Mouse (Mus musculus): ENCODE results near the gene Pnpla8. TPM values are rescaled to one million over a fixed set of nuclear protein-coding genes. Genes with fewer than 3 reads are reported as not detected.

The Pnpla8 gene
- polyA plus RNA-seq, 1 experiment from 2014 or later = 65.1 TPM

DNA sequence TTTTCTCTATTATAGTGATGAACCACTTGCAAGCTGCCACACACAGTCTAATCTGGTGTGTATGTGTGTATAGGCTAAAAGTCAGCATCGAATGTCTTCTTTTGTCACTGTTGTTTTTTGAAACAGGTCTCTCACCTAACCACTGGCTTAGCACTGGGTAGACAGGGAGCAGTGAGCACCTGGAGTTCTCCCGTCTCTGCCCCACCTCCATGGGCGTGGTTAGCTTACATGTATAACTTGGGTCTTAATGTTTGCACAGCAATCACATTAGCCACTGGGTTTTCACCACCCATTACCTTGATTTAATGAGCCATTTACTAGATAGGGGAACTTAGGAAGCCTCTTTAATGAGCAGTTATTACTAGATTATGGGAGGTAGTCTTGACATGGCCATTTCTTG is 60.4 kb downstream of the Pnpla8 start:
- no peak overlapping the region for H3K9ac ChIP-seq
- no peak overlapping the region for H3K27ac ChIP-seq
- H3K4me3 ChIP-seq (replicated peaks) = no peak overlapping the region
- no peaks in the 10 kb centered on the region for H3K27me3 ChIP-seq
- H3K36me3 ChIP-seq = peaks cover 17% of the 10 kb centered on the region
- H3K4me1 ChIP-seq = no peaks in the 10 kb centered on the region
- ATAC-seq (replicated peaks; ENCODE audit: low FRiP score) = no peak
- no peaks in the 10 kb centered on the region for H3K9me3 ChIP-seq (replicated peaks)
- WGBS = 80% methylated on average over 3 of the region's 3 CpGs
- H3K4me2 ChIP-seq = no peak overlapping the region

DNA sequence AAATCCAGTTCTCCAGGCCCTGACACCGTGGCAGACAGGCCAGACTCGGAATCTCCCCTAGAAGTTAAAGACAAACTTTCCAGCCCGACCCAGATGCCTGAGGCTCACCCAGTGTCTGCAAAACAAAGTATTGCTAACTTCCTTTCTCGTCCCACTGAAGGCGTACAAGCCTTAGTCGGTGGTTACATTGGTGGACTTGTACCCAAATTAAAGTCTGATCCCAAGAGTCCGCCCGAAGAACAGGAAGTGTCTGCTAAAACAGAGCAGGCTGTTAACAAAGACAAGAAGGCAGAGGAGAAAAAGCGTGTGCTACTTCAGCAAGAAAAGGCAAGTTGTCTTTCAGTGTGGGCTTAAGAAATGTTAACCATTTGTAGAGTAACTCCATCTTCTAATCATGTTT is 62.2 kb downstream of the Pnpla8 start:
- Histone ChIP-seq H3K4me3 (replicated peaks) (no peak overlapping the region), H3K4me2 (no peak overlapping the region), H3K36me3 (peaks cover 17% of the 10 kb centered on the region), H3K4me1 (no peaks in the 10 kb centered on the region), H3K9me3 (replicated peaks) (no peaks in the 10 kb centered on the region), H3K27me3 (no peaks in the 10 kb centered on the region), H3K9ac (no peak overlapping the region), H3K27ac (no peak overlapping the region)
- no peak for ATAC-seq (replicated peaks; ENCODE audit: low FRiP score)
- 69% methylated on average over 9 of the region's 9 CpGs for WGBS

DNA sequence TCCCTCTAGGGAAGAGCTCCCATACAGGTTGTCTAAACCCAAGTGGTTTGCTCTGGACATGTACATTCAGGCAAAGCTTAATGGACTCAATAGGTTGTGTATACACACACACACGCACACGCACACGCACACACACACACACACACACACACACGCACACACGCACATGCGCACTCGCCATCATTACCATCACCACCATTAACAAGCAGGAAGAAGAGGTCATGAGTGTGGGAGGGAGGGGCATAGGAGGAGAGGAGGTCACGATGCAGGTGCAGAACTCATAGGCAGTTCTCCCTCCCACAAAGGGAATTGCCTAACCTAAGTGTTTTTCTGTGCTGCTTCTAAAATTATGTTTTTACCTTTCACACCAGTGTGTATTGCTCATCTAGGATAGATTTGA is 65.8 kb downstream of the Pnpla8 start:
- Histone ChIP-seq H3K27ac (no peak overlapping the region), H3K36me3 (peaks cover 36% of the 10 kb centered on the region), H3K4me1 (no peaks in the 10 kb centered on the region), H3K9me3 (replicated peaks) (no peaks in the 10 kb centered on the region), H3K27me3 (no peaks in the 10 kb centered on the region), H3K4me3 (replicated peaks) (no peak overlapping the region), H3K9ac (no peak overlapping the region), H3K4me2 (no peak overlapping the region)
- 87% methylated on average over 8 of the region's 8 CpGs for WGBS
- ATAC-seq (replicated peaks; ENCODE audit: low FRiP score) = no peak

DNA sequence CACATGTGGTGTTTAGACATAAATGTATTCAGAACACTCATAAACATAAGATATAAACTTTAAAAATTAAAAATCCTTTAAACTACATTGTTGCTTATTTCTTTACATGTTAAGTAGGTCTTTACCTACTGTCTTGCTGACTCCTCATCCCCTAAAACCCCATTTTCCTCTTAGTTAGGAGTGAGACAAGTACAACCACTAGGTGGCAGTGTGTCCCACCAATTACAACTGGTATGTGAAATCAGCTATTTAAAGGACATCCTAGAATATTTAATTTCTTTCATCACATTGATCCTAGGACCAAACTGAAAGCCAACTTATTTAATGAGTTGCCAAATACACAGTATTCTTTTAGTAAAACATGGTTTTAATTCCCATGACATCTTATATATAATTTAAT is 71.1 kb downstream of the Pnpla8 start:
- no peak overlapping the region for H3K4me3 ChIP-seq (replicated peaks)
- no peak overlapping the region for H3K4me2 ChIP-seq
- no peaks in the 10 kb centered on the region for H3K27me3 ChIP-seq
- H3K9me3 ChIP-seq (replicated peaks) = no peaks in the 10 kb centered on the region
- H3K27ac ChIP-seq = no peak overlapping the region
- H3K9ac ChIP-seq = no peak overlapping the region
- H3K36me3 ChIP-seq = peaks cover 28% of the 10 kb centered on the region
- no peak for ATAC-seq (replicated peaks; ENCODE audit: low FRiP score)
- H3K4me1 ChIP-seq = no peaks in the 10 kb centered on the region

DNA sequence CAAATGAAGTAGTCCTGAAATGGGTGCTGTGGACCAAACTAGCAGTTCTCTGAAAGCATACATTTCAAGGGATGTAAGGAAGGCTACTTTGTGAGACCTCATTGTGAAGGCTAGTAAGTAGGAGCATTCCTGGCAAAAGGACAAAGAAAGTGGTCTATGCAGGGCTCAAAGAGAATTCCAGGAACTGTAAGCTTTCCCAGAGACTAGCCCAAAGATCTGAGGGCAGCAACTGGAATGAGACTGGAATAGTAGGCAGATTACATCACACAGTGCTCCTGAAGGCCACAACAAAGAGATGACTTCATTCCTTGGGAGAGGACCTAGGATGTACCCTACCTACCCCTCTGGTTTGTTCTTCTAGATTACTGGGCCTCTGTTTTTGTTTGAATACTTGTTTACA is 79.6 kb downstream of the Pnpla8 start:
- Histone ChIP-seq H3K4me1 (no peaks in the 10 kb centered on the region), H3K36me3 (peaks cover 20% of the 10 kb centered on the region), H3K4me3 (replicated peaks) (no peak overlapping the region), H3K4me2 (no peak overlapping the region), H3K27me3 (no peaks in the 10 kb centered on the region), H3K27ac (no peak overlapping the region), H3K9ac (no peak overlapping the region), H3K9me3 (replicated peaks) (no peaks in the 10 kb centered on the region)
- ATAC-seq (replicated peaks; ENCODE audit: low FRiP score) = no peak

DNA sequence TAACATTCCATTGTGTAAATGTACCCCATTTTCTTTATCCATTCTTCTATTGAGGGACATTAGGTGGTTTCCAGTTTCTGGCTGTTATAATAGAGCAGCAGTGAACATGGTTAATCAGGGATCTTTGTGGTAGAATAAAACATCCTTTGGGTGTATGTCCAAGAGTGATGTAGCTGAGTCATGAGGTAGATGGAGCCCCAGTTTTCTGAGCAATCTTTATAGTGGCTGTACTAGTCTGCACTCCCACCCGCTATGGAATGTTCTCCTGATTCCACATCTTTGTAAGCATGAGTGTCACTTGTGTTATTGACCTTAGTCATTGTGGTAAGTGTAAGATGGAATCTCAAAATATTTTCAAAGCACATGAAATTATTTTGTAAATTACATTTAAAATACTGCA is 82.8 kb downstream of the Pnpla8 start:
- H3K9ac ChIP-seq = no peak overlapping the region
- no peaks in the 10 kb centered on the region for H3K27me3 ChIP-seq
- WGBS = 89% methylated on average over 1 of the region's 1 CpGs
- peaks cover 26% of the 10 kb centered on the region for H3K36me3 ChIP-seq
- H3K9me3 ChIP-seq (replicated peaks) = no peaks in the 10 kb centered on the region
- ATAC-seq (replicated peaks; ENCODE audit: low FRiP score) = no peak
- no peak overlapping the region for H3K27ac ChIP-seq
- no peaks in the 10 kb centered on the region for H3K4me1 ChIP-seq
- no peak overlapping the region for H3K4me3 ChIP-seq (replicated peaks)
- no peak overlapping the region for H3K4me2 ChIP-seq

DNA sequence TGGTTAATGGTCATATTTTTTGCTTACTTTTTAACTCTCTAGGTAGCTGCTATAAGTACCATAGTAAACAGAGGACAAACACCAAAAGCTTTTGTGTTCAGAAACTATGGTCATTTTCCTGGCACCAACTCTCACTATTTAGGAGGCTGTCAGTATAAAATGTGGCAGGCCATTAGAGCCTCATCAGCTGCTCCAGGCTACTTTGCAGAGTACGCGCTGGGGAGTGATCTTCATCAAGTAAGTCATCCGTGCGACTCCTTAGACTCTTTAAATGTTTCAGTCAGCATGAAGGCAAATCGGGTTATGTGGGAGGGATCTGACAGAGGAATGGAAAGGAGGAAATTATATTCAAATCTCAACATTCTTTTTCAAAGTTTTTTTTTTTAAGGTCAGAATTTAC is 83.7 kb downstream of the Pnpla8 start:
- Histone ChIP-seq H3K27me3 (no peaks in the 10 kb centered on the region), H3K36me3 (peaks cover 24% of the 10 kb centered on the region), H3K9ac (no peak overlapping the region), H3K4me3 (replicated peaks) (no peak overlapping the region), H3K4me2 (no peak overlapping the region), H3K4me1 (no peaks in the 10 kb centered on the region), H3K9me3 (replicated peaks) (no peaks in the 10 kb centered on the region), H3K27ac (no peak overlapping the region)
- WGBS = 21% methylated on average over 5 of the region's 5 CpGs
- ATAC-seq (replicated peaks; ENCODE audit: low FRiP score) = 0 out of 2 replicates have a peak, but pooled peaks have one; percentile 69

DNA sequence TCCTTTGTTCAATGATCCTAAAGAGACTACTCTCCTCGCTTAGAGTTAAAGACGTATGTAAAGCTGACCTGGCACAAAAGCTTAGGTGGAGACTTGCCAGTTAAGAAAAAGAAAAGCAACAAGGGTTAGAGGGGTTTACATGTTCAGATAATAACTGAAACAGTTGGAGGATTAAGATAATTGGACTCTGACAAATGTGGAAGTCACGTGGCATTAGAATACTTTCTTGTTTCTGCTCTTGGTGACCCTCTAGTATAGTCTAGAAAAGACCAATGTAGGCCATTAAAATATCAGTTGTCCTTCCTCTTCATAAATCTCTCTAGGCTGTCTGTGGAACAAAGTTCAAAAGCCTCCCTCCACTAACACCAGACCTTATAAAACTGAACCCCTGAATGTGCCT is 87.1 kb downstream of the Pnpla8 start:
- Histone ChIP-seq H3K4me3 (replicated peaks) (no peak overlapping the region), H3K9ac (no peak overlapping the region), H3K4me1 (no peaks in the 10 kb centered on the region), H3K4me2 (no peak overlapping the region), H3K36me3 (peaks cover 28% of the 10 kb centered on the region), H3K27ac (no peak overlapping the region), H3K9me3 (replicated peaks) (no peaks in the 10 kb centered on the region), H3K27me3 (no peaks in the 10 kb centered on the region)
- ATAC-seq (replicated peaks; ENCODE audit: low FRiP score) = no peak
- WGBS = 84% methylated on average over 3 of the region's 3 CpGs

DNA sequence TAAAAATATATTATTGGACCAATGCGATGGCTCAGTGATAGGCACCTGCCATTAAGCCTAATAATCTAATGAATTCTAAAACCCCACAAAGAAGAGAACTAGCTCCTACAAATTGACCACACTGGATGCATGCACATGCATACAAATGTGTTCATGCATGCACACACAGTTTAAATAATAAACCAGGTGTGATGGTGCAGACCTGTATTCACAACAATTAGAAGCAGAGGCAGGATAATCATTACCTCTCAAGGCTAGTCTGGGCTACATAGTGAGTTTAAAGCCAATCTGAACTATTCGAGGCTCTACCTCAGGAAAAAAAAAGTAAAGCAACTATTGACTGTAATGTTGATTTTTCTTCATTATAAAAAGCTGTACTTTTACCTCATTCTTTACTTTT is 94.0 kb downstream of the Pnpla8 start:
- Histone ChIP-seq H3K9ac (no peak overlapping the region), H3K4me3 (replicated peaks) (no peak overlapping the region), H3K27me3 (no peaks in the 10 kb centered on the region), H3K4me1 (no peaks in the 10 kb centered on the region), H3K27ac (no peak overlapping the region), H3K9me3 (replicated peaks) (no peaks in the 10 kb centered on the region), H3K36me3 (peaks cover 21% of the 10 kb centered on the region), H3K4me2 (no peak overlapping the region)
- 85% methylated on average over 2 of the region's 2 CpGs for WGBS
- peak; percentile 70 for ATAC-seq (replicated peaks; ENCODE audit: low FRiP score)

DNA sequence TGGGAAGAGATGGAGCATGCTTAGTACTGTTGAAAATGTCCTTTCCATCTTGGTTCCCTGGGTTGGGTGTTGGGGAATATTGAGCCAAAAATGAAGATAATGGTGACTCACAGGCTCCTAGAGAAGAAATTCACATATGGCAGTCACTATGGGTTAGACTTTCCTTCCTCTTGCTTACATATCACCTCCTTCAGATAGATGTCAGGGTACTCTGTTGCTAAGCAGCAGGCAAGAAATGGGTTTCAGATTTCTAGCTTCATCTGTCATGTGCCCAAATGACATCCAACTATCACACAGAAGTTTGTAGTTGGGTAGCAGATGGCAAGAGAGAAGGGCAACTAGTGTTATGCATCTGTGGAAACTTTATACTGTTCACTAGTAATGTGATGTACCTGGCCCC is 103.9 kb downstream of the Pnpla8 start:
- Histone ChIP-seq H3K27me3 (peaks cover 7% of the 10 kb centered on the region), H3K4me3 (replicated peaks) (no peak overlapping the region), H3K4me1 (peaks cover 6% of the 10 kb centered on the region), H3K36me3 (no peaks in the 10 kb centered on the region), H3K9ac (no peak overlapping the region), H3K27ac (no peak overlapping the region), H3K4me2 (no peak overlapping the region), H3K9me3 (replicated peaks) (no peaks in the 10 kb centered on the region)
- ATAC-seq (replicated peaks; ENCODE audit: low FRiP score) = no peak

DNA sequence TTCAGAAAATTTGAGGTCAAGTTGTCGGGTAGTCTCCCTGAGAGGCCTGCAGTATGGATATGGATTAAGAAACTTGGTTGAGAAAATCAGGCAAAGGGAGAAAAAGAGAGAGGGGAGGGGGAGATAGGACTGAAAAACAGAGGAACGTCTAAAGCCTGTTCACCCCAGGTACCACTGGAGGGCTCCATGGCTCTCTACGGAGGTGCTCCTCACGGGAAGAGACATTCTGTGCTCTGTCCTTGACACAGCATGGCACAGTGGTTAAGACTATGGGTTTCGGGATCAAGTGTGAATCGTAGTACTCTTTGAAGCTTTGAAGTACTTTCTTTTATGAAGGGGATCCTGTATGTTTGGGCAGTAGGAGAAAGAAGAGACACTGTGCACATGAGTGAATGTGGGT is 106.3 kb downstream of the Pnpla8 start:
- Histone ChIP-seq H3K27ac (no peak overlapping the region), H3K4me3 (replicated peaks) (no peak overlapping the region), H3K4me2 (no peak overlapping the region), H3K9ac (no peak overlapping the region), H3K27me3 (peaks cover 22% of the 10 kb centered on the region), H3K36me3 (no peaks in the 10 kb centered on the region), H3K9me3 (replicated peaks) (no peaks in the 10 kb centered on the region), H3K4me1 (peaks cover 10% of the 10 kb centered on the region)
- 34% methylated on average over 6 of the region's 6 CpGs for WGBS
- no peak for ATAC-seq (replicated peaks; ENCODE audit: low FRiP score)

DNA sequence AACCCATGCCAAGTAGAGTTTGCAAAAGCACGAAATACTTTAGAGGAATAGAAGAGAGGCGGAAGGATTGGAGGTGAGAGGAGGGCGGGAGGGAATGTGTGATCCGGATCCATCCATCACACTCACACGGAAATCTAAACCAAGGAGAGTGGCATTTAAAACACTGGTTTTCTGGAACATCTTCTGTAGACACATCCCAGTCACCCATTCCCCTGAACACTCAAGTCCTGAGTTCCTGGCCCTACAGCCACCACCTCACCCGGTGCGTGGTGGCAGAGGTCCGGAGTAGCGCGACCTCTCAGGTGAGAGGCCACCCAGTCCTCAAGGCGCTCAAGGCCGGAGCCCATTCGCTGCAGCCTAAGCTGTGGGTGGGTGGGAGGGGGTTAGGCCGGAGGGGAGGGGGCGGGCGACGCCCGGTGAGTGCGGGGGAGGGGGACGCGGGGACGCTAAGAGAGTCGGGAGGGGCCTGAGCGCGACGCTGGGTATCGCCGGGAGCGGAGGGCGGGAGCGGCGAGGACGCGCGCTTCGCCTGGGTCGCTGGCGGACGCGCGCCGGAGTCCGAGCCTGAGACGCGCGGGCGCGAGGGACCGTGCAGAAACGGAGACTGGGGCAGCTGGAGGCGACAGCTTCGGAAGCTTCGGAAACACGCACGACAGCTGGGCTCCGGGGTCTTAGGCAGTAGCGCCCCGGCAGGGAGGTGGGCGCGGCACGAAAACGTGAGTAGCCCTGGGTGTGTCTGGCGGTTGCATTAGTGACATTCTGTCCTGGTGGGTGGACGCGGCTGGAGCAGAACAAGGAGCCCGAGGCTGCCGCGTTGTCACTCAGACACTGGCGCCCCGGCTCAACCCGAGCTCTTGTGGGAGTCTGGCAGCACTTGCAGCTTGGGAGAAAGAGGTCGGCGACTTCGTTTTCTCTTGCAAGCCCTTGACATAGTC is 107.5 kb downstream of the Pnpla8 start, which contains the start of gene Nrcam:
Nrcam (plus strand) TSS at position 505 of the 935 bp plus-strand sequence.
- Histone ChIP-seq H3K4me1 (peaks cover 10% of the 10 kb centered on the region), H3K27me3 (peaks cover 22% of the 10 kb centered on the region), H3K27ac (peak within 1 kb of the TSS; percentile 54), H3K9me3 (replicated peaks) (no peaks in the 10 kb centered on the region), H3K36me3 (no peaks in the 10 kb centered on the region), H3K4me2 (peak within 1 kb of the TSS; percentile 89), H3K4me3 (replicated peaks) (peak within 1 kb of the TSS; percentile 71), H3K9ac (peak within 1 kb of the TSS; percentile 48)
- 2% methylated on average over 73 of the region's 74 CpGs for WGBS
- peak; percentile 77 for ATAC-seq (replicated peaks; ENCODE audit: low FRiP score)
